Mouse (Mus musculus) liver, adult (tissue): ENCODE measurements around the gene Mrpl38.

Source experiments
- GATA4 ChIP-seq: IDR thresholded peaks from 2 replicates; pipeline ENCODE4 v1.6.1; 2014; ENCODE audit warnings: mild to moderate bottlenecking, low read length; ENCODE audit not compliant: insufficient replicate concordance

Gene Mrpl38

DNA sequence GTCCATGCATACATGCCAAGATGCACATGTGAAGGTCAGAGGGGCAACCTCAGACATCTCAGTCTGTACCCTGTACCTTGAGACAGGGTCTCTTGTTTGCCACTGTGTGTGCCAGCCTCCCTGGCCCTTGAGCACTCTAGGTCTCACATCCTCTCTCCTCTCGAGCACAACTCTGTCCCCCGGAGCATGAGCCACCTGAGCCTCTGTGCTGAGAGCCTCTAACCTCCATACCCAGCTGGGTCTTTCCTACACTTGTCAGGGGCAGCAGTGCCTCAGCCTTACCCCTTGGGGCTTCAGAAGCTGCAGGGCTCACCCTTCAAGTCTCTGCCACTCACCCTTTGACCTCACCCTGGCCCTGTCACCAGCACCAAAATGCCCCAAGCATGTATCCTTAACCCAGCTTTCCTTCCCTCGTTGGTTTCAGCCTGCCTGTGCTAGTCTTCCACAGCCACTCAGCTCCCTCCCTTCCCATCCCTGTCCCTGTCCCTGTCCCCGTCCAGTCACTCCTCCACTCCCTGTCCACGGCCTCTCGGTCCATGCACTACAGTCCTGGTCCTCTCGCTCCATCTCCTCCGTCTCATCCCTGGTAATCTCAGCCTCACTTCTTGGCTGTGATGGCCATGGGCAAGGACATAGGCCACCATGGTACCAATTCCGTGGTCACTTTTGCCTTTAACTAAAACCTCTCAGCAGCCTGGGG, 9.4 kb downstream of the Mrpl38 start:
- no peak for TF ChIP-seq GATA4

DNA sequence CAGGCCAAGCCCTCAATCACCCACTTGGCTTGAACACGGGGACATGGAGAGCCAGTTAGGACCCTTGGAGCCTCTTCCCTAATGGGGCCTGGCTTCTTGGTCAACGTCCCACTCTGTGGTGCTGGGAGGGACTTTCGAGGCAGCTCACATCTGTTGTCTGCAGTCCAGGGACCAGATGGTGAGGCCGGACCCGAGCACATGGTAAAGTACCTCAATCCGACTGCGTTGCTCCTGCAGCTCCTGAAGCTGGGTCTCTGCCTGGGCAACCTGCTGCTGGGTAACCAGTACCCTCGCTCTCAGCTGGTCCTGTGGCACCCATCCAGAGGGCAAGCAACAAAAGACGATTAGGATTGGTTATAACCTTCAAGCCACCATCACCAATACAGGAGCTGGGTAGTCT, 10.7 kb downstream of the Mrpl38 start:
- no peak for TF ChIP-seq GATA4

DNA sequence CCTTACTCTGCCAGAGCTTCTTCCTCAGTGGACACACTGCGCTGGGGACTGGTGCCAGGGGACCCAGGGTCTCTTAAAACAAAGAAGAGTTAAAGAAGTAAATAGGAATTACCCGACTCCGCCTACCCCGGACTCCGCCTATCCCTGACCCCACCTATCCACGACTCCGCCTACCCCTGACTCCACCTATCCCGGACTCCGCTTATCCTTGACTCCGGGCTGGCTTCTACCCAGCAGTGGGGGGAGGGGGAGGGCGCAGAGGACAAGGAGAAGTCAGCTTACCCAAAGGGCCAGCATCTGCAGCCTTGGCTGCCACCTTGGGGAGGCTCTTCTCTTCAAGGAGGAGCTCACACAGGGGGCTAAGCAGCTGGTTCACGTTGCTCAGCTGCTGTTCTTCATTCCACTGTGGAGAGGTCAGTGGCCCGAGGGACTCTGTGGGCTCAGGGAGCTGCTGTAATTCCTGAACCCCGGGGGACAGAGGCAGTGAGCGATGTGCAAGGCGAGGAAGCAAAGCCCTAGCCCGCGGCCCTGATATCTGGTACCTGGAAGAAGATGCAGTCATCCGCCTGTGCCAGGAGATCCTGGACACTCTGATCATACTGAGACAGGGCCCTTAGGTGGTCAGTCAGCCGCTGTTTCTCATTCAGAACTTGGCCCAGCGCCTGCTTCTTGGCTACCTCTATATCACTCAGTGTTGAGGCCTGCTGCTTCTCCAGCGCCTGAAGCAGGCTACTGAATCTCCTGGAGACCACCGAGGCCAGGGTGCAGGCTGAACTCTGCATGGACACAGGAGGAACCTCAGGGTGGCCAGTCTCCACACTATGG, 11.3 kb downstream of the Mrpl38 start, which contains the start of gene Trim47:
TSS of gene Trim47 (minus strand) at position 55 of the 825 bp plus-strand sequence.
- TF ChIP-seq GATA4, result no peak

DNA sequence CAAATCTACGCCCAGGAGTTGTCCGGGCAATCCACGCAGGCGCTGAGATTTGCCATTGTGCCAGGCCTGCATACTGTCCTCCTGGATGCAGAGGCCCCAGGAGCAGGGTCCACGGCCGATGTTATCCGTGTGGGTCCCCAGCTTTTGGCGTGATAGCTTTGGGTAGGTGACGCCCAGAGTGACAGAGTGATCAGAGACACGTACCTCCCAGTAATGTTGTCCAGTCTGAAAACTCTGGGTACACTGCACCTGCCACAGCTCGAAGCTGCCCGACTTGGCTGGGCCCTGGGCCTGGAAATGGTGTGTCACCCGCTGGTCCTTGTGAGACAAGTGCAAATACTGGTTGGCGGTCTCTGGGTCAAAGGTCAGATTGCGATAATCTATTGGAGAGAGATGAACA, 12.4 kb downstream of the Mrpl38 start:
- no peak for TF ChIP-seq GATA4

DNA sequence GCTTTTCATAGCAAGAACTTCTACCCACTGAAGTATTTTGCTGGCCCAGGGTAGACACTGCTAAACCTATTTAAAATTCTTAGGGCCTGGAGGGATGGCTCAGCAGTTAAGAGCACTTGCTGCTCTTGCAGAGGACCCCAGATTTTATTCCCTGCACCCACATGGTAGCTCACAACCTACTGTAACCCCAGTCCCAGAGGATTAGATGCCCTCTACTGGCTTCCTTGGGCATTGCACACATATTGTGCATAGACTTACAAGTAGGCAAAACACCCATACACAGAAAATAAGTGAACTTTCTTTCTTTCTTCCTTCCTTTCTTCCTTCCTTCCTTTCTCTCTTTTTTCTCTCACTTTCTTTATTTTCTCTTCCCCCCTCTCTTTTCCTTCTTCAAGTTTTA, 20.8 kb downstream of the Mrpl38 start:
- no peak for TF ChIP-seq GATA4

DNA sequence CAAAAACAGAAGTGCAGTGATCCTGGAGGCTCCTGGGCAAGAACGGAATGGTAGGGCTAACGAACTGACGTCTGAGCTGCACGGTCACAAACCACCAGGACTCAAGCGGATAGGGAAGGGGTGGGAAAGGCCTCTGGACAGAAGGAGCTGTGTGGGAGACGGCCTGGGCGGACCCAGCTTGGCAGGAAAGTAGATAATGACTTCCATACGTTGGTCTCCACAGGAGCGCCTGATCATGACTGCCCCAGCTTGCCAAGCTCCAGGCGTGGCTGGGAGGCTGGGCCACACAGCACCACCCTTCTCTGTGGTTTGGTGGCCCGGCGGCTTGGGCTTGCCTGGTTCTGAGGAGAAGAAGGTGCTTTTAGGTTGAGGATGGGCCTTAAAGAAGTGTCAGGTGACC, 21.4 kb downstream of the Mrpl38 start:
- TF ChIP-seq GATA4, result no peak

DNA sequence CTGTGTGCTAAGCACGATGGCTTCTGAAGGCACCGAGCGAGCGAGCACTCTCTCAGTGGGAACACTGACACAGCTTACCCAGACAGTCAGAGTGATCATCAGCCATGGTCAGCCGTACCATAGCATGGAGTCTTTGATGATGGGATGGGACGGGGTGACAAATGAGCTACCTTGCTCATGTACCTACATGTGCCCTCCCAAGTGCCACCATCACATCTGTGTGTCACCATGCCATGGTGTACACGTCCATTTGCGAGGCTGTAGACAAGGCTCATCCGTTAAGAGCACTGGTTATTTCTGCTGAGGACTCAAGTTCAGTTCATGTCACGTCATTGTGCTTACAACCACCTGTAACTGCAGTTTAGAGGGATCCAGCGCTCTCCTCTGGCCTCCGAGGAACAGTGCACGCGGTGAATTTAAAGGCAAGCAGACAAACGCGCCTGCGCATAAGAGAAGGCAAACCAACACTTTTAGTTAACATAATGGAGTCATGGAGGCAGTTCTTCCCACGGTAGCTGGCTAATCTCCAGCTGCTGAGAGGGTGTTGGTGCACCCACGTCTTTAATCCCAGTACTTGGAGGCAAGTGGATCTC, 27.0 kb downstream of the Mrpl38 start:
- TF ChIP-seq GATA4, result no peak

DNA sequence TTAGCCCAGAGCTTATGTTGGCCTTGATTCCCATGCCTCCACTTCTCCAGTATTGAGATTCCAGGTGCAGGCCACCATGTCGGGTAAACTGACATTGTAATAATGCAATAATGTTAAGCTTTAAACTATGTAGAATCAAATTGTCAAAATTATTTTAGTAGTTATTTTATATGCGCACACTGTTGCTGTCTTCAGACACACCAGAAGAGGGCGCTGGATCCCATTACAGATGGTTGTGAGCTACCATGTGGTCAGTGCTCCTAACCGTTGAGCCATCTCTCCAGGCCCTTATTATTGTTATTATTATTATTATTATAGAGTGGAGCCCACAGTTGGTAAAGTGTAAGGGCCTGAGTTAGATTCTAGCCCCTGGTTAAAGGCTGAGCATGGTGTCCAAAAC, 27.6 kb downstream of the Mrpl38 start:
- no peak for TF ChIP-seq GATA4

DNA sequence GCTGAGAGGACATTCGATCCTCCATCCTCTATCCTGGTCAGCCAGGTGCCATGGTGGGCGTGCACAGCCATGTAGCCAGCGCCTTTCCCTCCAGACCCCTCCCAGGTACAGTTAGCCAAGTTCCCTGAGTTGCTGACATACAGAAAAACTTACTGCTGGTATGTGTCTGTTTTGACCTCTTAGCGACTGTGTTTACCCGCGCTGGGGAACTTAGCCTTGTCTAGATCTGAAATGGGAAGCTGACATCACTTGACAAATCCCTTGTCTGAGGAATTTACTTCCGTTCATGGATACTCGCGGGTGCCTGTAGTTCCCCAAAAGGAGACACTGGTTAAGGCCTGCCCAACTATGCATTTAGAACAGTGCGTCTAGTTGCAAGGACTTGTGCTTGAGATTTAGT, 28.1 kb downstream of the Mrpl38 start:
- no peak for TF ChIP-seq GATA4

DNA sequence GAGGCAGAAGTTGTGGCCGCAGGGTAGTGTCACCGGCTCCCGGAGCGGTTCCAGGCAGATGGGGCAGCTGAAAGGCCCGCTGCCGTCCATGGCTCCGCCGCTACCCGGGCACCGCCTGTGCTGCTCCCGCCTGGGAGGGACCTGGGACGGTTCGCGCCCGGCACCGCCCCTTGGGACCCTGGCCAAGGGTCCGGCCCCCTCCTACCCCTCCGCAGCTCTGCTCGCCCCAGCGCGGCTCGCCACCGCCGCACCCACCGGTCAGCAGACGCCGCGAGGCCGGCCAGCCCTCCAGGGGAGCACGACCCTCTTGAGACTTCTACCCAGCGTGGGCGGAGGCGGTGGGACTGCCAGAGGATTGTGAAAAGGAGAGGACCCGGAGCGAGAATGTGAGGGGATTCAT, 28.5 kb downstream of the Mrpl38 start:
- peak; percentile 6; the same call in 1 of the 2 replicates for TF ChIP-seq GATA4

DNA sequence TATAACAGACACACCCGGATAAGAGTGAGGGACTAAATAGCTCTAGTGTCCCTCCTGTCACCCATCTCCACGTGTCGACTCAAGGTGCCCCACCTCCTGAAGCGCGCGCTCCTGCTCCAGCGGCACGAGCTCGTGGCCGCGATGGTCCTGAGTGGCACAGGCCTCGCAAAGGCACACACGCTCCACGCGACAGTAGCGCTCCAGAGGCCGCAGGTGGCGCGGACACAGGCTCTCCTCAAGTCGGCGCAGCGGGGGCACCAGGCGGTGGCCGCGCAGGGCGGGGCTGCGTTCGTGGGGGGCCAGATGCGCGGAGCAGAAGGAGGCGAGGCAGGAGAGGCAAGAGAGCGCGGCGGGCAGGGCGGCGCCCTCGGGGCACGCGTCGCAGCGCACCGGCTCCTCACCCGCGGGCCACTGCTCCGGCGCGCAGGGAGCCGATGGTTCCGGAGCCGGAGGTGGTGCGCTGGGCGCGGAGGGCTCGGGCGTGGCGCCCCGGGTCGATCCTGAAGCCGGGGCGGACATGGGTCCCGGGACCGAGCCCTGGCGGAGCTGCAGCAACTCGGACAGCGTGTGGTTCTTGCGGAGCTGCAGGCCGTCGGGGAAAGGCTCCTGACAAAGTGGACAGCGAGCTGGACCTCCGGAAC, 29.1 kb downstream of the Mrpl38 start:
- TF ChIP-seq GATA4, result no peak

DNA sequence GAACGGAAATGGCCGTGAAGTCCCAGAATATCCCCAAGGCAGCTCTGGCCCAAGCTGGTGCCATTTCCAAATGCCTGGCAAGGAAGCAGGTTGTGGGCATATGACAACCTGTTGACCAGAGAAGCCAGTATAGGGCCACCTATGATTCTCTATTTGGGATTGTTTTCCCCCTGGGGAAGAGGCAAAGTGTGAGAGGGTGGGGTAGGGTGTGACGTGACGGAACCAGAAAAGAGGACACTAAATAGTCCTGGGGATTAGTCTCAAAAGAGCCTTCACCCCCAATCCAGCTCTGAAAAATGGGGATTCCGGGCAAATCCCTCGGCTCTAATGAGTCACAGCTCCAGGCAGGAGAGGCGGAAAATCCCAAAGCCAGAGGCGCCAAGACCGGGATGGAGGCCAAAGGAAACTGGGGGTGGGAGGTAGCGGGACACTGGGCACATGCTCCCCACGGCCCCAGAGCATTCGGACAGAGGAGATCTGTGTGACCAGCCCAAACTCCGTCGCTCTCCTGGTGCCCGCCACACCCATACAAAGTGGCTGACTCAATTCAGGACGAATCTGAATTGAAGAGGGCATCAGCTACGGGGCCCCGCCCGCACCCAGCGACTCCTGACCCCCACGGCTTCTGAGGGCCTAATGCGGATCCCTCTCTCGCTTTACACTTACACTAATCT, 30.1 kb downstream of the Mrpl38 start:
- no peak for TF ChIP-seq GATA4

DNA sequence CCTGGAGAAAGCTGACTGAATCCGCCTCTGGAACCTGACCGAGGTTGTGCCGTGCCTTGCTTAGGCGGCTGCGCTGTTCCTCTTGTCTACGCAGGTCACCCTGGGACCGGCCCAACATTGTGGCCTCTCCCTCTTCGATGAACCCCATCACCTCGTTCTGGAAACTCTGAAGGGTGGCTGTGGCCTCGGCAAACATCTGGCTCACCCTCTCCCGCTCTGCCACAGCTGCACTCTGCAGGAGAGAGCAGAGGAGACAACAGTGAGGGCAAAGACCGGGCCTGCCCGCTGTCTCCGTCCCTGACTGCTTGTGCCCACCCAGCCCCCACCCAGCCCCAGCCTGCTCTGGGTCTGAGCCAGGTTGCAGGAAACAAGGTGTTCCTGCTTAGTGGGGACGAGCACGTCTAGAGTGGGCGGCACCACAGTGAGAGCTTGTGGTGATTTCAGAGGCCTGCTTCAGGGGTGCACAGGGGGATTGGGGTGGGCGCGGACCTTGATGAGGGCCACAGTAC, 30.8 kb downstream of the Mrpl38 start:
- no peak for TF ChIP-seq GATA4

DNA sequence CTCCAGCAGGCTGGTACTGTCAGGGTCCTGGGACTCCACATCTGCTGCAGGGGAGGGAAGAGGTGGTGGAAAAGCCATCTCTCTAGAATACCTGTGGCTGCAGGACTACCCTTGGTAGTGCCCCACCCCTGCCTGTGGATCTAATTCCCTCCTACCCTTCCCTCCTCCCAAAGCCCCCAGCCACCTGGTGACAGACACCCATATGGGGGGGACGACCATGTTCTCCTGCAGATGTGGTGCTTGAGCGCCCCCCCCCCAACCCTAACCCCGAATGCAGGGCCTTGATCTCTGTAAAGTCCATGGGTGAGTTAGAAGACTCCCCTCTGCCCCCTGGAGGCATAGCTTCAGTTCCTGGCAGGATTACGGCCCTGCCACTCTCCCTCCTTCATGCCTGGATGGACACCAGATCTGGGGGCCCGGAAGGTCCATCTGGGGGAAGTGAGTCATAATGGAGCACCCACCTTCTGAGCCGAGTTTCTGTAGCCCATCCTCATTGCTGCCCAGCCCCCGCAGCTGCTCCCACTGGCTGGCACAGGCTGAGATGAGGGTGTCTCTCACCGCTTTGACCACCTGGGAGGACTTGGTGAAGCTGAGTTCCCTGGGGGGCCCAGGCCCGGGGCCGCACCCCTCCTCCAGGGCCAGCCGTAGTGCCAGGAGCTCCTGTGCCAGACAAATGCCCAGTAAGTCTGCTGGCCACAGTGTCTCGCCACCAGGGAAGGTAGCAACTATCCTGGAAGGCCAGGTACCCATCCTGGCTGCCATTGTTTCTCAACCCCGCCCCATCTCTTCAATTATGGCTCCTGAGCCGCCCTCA, 31.5 kb downstream of the Mrpl38 start:
- no peak for TF ChIP-seq GATA4

DNA sequence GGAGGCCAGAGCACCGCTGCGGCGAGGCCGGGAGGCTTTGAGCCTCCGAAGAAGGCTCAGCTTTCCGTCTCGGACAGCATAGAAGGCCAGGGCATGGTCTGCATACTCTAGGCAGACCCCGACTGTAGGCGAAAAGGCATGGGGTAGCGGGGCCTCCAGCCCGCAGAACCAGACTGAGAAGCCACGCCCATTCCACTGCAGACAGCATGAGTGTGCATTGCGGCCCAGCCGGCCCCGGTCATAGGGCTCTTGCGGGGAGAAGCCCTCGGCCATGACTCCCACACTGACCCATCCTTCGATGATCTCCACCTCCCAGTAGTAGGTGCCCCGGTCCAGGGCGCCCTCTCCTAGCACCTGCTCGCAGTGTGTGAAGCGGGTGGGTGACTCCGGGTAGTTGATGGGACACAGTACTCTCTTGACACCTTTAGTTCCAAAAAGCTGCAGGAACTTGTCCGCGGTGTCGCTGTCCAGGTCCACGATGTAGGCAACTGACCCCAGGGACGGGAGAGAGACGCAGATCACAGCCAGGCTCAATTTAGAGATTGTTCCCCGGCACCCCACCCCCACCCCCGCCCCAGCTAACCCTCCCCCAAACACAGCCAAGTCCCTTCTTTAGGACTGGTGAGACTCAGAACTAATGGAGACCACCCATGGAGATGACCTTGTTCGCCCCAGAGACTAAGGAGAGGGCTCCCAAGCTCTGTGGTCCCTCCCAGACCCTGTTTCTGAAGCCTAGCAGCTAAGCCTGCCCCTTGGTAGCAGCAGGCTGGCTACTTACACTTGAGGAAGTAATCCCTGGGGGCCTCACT, 32.3 kb downstream of the Mrpl38 start:
- no peak for TF ChIP-seq GATA4
